Mouse (Mus musculus) cerebellum, adult 18-20 months (tissue): ENCODE results near the gene Zfp866.

ENCODE experiments used
- DNase-seq, 2 experiments: peaks; one replicate each; pipeline ENCODE4 v3.0.0; 2021

Zfp866 gene

GRCm38 (mm10) chr8:69796721-69797345 is 5.9 kb upstream of the Zfp866 start:
- no peak for DNase-seq

GRCm38 (mm10) chr8:69794901-69795300 is 3.9 kb upstream of the Zfp866 start:
- DNase-seq = no peak

GRCm38 (mm10) chr8:69794096-69794495 is 3.1 kb upstream of the Zfp866 start:
- DNase-seq = no peak

- no peak for DNase-seq
Measured at GRCm38 (mm10) chr8:69793666-69794065, 2.7 kb upstream of the Zfp866 start.

- peak; percentile 45 to 60 for DNase-seq
Measured at GRCm38 (mm10) chr8:69791415-69792068, 564 bp upstream of the Zfp866 start.

- DNase-seq = peak in 1 of 2 experiments; percentile 22
Measured at GRCm38 (mm10) chr8:69790364-69790763, 614 bp downstream of the Zfp866 start.

GRCm38 (mm10) chr8:69789731-69790130 is 1.2 kb downstream of the Zfp866 start:
- no peak for DNase-seq

GRCm38 (mm10) chr8:69789105-69789504 is 1.9 kb downstream of the Zfp866 start:
- DNase-seq = no peak

GRCm38 (mm10) chr8:69777111-69777510 is 13.9 kb downstream of the Zfp866 start:
- no peak for DNase-seq

GRCm38 (mm10) chr8:69775149-69775534 is 15.8 kb downstream of the Zfp866 start:
- no peak for DNase-seq

- DNase-seq = peak; percentile 90 to 95
Measured at GRCm38 (mm10) chr8:69774503-69775148, 16.4 kb downstream of the Zfp866 start, which contains the start of gene Gm20422. TSS of gene Gm20422 (minus strand) at chr8:69774886.

GRCm38 (mm10) chr8:69772106-69772505 is 18.9 kb downstream of the Zfp866 start:
- no peak for DNase-seq

- DNase-seq = no peak
Measured at GRCm38 (mm10) chr8:69771221-69771620, 19.8 kb downstream of the Zfp866 start.

GRCm38 (mm10) chr8:69761814-69762445 is 29.0 kb downstream of the Zfp866 start:
- no peak for DNase-seq

GRCm38 (mm10) chr8:69758316-69758715 is 32.7 kb downstream of the Zfp866 start:
- no peak for DNase-seq

- no peak for DNase-seq
Measured at GRCm38 (mm10) chr8:69752437-69752836, 38.5 kb downstream of the Zfp866 start.

GRCm38 (mm10) chr8:69749544-69750454 is 41.2 kb downstream of the Zfp866 start, which contains the start of gene Zfp963:
TSS of gene Zfp963 (minus strand) at chr8:69749970.
- DNase-seq = peak; percentile 95 to 98

- DNase-seq = no peak
Measured at GRCm38 (mm10) chr8:69741231-69741630, 49.7 kb downstream of the Zfp866 start.

- no peak for DNase-seq
Measured at GRCm38 (mm10) chr8:69740763-69741162, 50.2 kb downstream of the Zfp866 start.

- no peak for DNase-seq
Measured at GRCm38 (mm10) chr8:69735495-69735894, 55.5 kb downstream of the Zfp866 start.

GRCm38 (mm10) chr8:69717232-69717580 is 73.8 kb downstream of the Zfp866 start:
- DNase-seq = peak in 1 of 2 experiments; percentile 8
